Comparison of ENCODE assay signal across 8 mouse cellular contexts in genomic region chr19:59346325-59346724, GRCm38 (mm10). TPM values are rescaled to one million over a fixed set of nuclear protein-coding genes. Genes with fewer than 3 reads are reported as not detected.
DNase-seq lines count a peak whose midpoint lies in the region; ATAC-seq and TF ChIP-seq lines count a peak whose summit lies in the region.

No protein-coding gene starts in this region.

- peaks cover 35% of the 10 kb centered on the region for H3K27me3 ChIP-seq in heart, embryonic 12.5 days (replicated peaks)
- peaks cover 39% of the 10 kb centered on the region for H3K27me3 ChIP-seq in E14TG2a.4 (ENCODE audit: insufficient read depth, low read length)
- H3K27me3 ChIP-seq in forebrain, embryonic 14.5 days (replicated peaks; ENCODE audit: control insufficient read depth, insufficient read depth, low read length) = no peaks in the 10 kb centered on the region
- peaks cover 16% of the 10 kb centered on the region for H3K27me3 ChIP-seq in liver, embryonic 15.5 days

- H3K9me3 ChIP-seq in heart, embryonic 12.5 days (replicated peaks) = no peaks in the 10 kb centered on the region
- H3K9me3 ChIP-seq in E14TG2a.4 (ENCODE audit: low read length) = no peaks in the 10 kb centered on the region
- H3K9me3 ChIP-seq in forebrain, embryonic 14.5 days (replicated peaks; ENCODE audit: control insufficient read depth, low read length) = no peaks in the 10 kb centered on the region
- no peaks in the 10 kb centered on the region for H3K9me3 ChIP-seq in liver, embryonic 15.5 days (replicated peaks)

- TF ChIP-seq CTCF in E14TG2a.4 (conservative IDR thresholded peaks at IDR 0.05; ENCODE audit: low read length) = no peak

- intact Hi-C loops in heart, postnatal 36 days (cut with DNase I) = loop anchor here (10.0 kb wide), 2 partner anchors 402 to 1238 kb away; partner anchors contain the start of genes Cacul1, Eno4 and Hspa12a
- intact Hi-C loops in gastrocnemius, postnatal 14 days (cut with DNase I; ENCODE audit: low total_unique reads) = no loop called here

- DNase-seq in heart, postnatal 36 days = no peak
- DNase-seq in forebrain, embryonic 14.5 days (ENCODE audit: low spot score) = no peak
- DNase-seq in gastrocnemius, postnatal 14 days = no peak
- no peak for DNase-seq in frontal cortex, postnatal 25 days (ENCODE audit: low spot score in 2 of 2)
- DNase-seq in Muller cell, postnatal 12 days (ENCODE audit: inconsistent ontology term) = no peak

- H3K9ac ChIP-seq in heart, embryonic 12.5 days = peak overlapping the region; percentile 99
- peak overlapping the region; percentile 93 for H3K9ac ChIP-seq in forebrain, embryonic 14.5 days (ENCODE audit: low read length)
- peak overlapping the region; percentile 96 for H3K9ac ChIP-seq in liver, embryonic 15.5 days

- WGBS in heart, embryonic 12.5 days = 3% methylated on average over 11 of the region's 11 CpGs
- 4% methylated on average over 11 of the region's 11 CpGs for WGBS in forebrain, embryonic 14.5 days
- 6% methylated on average over 11 of the region's 11 CpGs for WGBS in liver, embryonic 15.5 days (ENCODE audit: insufficient replicate concordance)

- peak overlapping the region; percentile 92 for H3K27ac ChIP-seq in heart, embryonic 12.5 days (ENCODE audit: poor library complexity, severe bottlenecking)
- peak overlapping the region; percentile 92 for H3K27ac ChIP-seq in forebrain, embryonic 14.5 days (ENCODE audit: low read depth, low read length)
- H3K27ac ChIP-seq in liver, embryonic 15.5 days (replicated peaks) = peak overlapping the region; percentile 93

- H3K36me3 ChIP-seq in heart, embryonic 12.5 days = no peaks in the 10 kb centered on the region
- no peaks in the 10 kb centered on the region for H3K36me3 ChIP-seq in E14TG2a.4 (ENCODE audit: insufficient read depth, low read length)
- no peaks in the 10 kb centered on the region for H3K36me3 ChIP-seq in forebrain, embryonic 14.5 days (ENCODE audit: control insufficient read depth, insufficient read depth, low read length)
- H3K36me3 ChIP-seq in liver, embryonic 15.5 days (replicated peaks) = no peaks in the 10 kb centered on the region

- H3K4me1 ChIP-seq in heart, embryonic 12.5 days (replicated peaks) = peaks cover 10% of the 10 kb centered on the region
- peaks cover 30% of the 10 kb centered on the region for H3K4me1 ChIP-seq in E14TG2a.4 (replicated peaks; ENCODE audit: low read depth, low read length)
- H3K4me1 ChIP-seq in forebrain, embryonic 14.5 days (ENCODE audit: control insufficient read depth, insufficient read depth, low read length) = peaks cover 23% of the 10 kb centered on the region
- peaks cover 45% of the 10 kb centered on the region for H3K4me1 ChIP-seq in liver, embryonic 15.5 days (replicated peaks)

- peak overlapping the region; percentile 95 for H3K4me2 ChIP-seq in heart, embryonic 12.5 days
- H3K4me2 ChIP-seq in forebrain, embryonic 14.5 days (ENCODE audit: low read length) = peak overlapping the region; percentile 78
- peak overlapping the region; percentile 93 for H3K4me2 ChIP-seq in liver, embryonic 15.5 days

- ATAC-seq in heart, embryonic 12.5 days (ENCODE audit: insufficient number of reproducible peaks, low FRiP score) = peak; percentile 5; the same call in 1 of the 2 replicates
- peak; percentile 7 for ATAC-seq in forebrain, embryonic 14.5 days
- no peak for ATAC-seq in liver, embryonic 15.5 days (ENCODE audit: insufficient read depth)

- H3K4me3 ChIP-seq in heart, embryonic 12.5 days = peak overlapping the region; percentile 93
- H3K4me3 ChIP-seq in E14TG2a.4 (replicated peaks; ENCODE audit: low read length) = peak overlapping the region; percentile 94
- H3K4me3 ChIP-seq in forebrain, embryonic 14.5 days (ENCODE audit: low read depth, low read length) = peak overlapping the region; percentile 92
- H3K4me3 ChIP-seq in liver, embryonic 15.5 days (replicated peaks) = peak overlapping the region; percentile 98

RNA-seq across cellular contexts. Expression of gene Pdzd8, which starts 0.7 kb away (rescaled TPM):
- polyA plus RNA-seq in heart, embryonic 12.5 days (2016; fragmentation: Nextera tagmentation; extraction: Ambion mirVana) = 14.1 and 17.0 TPM in 2 replicates
- total RNA-seq in heart, postnatal 36 days (2021) = 10 to 100 TPM; 24.7 to 27.2 TPM
- 11.2 and 12.3 TPM in 2 replicates for polyA plus RNA-seq in forebrain, embryonic 14.5 days (2014; fragmentation: Nextera tagmentation; extraction: Ambion mirVana)
- 3.7 and 4.0 TPM in 2 replicates for polyA plus RNA-seq in liver, embryonic 15.5 days (2015; fragmentation: Nextera tagmentation; extraction: Ambion mirVana)
- 10 to 100 TPM; 12.9 to 13.3 TPM for total RNA-seq in gastrocnemius, postnatal 14 days (2021)

RNA-seq across cellular contexts. Expression of gene Rps12-ps3, which starts 24.2 kb away (rescaled TPM):
- polyA plus RNA-seq in heart, embryonic 12.5 days (2016; fragmentation: Nextera tagmentation; extraction: Ambion mirVana) = 6.0 TPM in 1 of 2 replicates, not detected in the other
- 100 to 1,000 TPM; 231 to 254 TPM for total RNA-seq in heart, postnatal 36 days (2021)
- polyA plus RNA-seq in forebrain, embryonic 14.5 days (2014; fragmentation: Nextera tagmentation; extraction: Ambion mirVana) = 9.8 and 28.2 TPM in 2 replicates
- polyA plus RNA-seq in liver, embryonic 15.5 days (2015; fragmentation: Nextera tagmentation; extraction: Ambion mirVana) = 13.3 TPM in 1 of 2 replicates, not detected in the other
- total RNA-seq in gastrocnemius, postnatal 14 days (2021) = 100 to 1,000 TPM; 372 to 502 TPM
